Mouse (Mus musculus): ENCODE results near the gene Hdac8. TPM values are rescaled to one million over a fixed set of nuclear protein-coding genes. Genes with fewer than 3 reads are reported as not detected.
A peak's percentile ranks its signal among the peaks of the same experiment; 100 is the strongest.

Hdac8 gene
- 10 to 100 TPM; 17.7 to 24.6 (median 19.8) TPM for total RNA-seq (2022)

DNA sequence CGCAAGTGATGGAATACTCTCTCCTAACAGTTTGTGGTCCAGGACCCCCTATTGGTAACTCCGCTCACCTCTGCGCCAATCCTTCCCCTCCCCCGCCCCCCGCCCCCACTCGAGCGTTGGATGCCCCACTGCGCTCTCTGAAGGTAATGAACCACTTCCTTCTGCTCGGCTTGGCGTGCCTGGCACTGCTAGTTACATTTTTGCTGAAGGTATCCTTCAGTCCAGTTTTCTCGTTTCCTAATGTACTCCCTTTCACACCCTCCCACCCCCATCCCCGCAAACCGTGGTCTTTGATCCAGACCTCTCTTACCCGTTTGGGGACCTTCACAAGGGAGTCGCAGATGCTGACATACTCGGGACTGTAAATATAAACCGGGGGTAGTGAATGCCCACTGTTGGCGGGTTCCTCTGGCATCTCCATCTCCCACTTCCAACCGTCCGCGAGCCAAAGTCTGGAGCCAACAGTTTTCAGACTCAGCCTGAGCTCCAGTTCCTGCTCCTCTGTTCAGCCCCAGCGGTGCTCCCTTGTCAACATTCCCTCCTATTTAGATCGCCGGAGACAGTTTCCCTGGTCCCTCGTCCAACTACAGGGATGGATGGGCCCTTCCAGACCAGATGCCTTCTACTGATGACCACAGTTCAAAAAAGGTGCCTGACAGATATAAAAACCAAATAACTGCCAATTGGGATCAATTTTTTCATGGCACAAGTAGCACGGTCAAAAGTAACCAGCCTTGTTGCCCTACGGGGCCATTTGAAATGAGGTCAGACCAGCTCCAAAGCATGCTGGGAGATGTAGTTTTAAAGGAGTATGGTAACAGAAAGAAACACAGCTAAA is at the start of gene Hdac8:
Hdac8 (minus strand) TSS at position 716 of the 838 bp plus-strand sequence.
- peak; percentile 38 to 44 for DNase-seq (ENCODE audit: low spot score in 2 of 2)

DNA sequence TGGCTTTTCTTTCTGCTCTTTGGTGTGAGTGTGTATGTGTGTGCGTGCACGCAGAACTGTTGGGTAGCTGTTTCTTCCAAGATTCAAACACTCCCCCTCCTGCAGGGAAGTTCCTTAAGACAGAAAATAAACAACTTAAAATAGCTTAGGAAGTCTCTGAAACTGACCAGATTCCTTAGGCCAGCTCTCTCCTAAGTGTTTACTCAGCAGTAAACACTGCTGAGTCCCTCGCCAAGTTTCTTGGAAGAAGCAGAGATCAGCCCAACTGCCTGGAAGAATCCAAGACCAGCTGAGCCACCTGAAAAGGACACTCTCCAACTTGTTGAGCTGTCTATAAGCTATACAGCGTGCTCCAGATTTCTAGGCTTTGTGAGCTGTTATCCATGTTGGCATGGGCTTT is 4.0 kb upstream of the Hdac8 start:
- no peak for DNase-seq (ENCODE audit: low spot score in 2 of 2)

DNA sequence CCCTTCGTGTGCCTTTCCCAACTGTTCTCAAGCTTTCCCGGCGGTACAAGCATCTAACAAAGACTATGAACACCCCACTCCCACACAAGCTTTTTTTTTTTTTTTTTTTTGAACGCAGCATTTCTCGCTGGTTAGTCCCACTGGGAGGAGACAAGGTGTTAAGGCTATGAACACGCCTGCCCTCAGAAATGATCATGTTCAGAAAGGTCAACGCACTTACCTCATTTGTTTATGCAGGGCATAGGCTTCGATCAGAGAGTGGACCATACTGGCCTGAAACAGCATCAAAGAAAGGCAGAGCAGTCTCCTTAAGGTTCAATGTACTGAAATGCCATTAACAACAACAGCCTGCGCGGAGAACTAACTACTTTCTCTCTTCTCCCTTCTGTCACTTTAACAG is 980 bp downstream of the Hdac8 start:
- DNase-seq (ENCODE audit: low spot score in 2 of 2): no peak

DNA sequence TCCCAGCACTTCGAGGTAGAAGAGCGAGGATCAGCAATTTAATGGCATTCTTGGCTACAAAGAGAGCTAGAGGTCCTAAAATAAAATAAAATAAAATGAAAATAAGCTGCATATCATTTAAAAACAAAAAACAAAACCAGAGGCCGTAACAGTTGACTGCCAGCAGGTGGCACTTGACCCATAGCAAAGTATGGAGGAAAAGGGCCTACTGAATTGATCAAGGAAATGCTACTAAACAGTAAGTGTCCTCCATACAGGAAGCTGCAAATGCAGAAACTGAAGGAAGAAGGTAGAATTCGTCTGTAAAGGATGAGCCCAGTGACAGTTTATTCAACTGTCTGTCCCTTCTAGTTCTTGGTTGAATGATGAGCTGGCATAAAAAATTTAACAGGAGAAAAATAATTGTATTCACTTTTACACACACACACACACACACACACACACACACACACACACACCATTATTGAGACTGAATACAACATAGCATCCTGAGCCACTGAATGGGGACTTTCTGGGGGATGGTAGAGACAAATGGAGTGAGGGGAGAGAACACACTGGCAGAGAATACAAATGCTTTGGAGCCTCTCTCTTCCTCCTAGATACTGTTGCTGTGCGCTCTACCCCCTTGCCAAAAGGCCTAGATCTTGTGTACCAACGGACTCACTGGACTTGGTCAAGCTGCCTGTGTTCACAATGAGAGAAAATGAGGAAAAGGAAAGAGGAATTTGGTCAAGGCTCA is 11.0 kb downstream of the Hdac8 start:
- peak in 1 of 2 experiments; percentile 12 for DNase-seq (ENCODE audit: low spot score in 2 of 2)

DNA sequence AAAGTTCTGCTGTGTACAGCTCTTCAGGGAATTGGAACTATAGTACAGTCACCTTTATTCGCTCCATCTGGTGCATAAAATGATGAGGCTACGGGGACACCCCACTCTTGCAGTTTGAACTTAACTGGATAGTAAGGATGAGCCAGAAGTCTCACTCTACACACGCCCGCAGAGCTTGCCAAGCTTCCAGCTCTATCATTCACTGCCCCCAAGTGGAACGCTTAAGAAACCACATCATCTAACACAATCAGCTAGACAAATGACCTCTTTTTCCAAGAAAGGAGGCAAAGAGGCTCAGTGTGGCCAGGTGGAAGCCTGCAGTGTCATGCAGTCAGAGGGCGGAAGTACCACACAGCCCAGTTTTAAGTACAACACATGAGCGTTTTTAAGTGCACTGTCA is 19.6 kb downstream of the Hdac8 start:
- DNase-seq (ENCODE audit: low spot score in 2 of 2): no peak

DNA sequence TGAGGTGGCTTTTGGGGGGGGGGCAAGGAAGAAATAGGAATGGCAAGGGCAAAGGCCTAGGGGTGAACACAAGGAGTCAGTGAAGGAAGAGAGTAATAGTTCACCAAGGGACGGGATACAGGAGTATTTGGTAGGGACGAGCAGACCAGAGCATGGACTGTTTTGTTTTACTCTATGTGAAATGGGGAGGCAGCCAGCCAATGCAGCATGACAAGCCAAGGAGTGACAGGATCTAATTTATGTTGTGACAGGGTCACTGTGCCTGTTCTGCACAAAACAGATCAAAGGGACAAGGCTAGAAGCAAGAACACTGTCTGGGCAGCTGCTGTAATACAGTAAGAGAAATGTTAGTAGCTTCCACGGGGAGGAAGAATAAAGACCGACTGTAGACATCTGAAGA is 25.5 kb downstream of the Hdac8 start:
- no peak for DNase-seq (ENCODE audit: low spot score in 2 of 2)

DNA sequence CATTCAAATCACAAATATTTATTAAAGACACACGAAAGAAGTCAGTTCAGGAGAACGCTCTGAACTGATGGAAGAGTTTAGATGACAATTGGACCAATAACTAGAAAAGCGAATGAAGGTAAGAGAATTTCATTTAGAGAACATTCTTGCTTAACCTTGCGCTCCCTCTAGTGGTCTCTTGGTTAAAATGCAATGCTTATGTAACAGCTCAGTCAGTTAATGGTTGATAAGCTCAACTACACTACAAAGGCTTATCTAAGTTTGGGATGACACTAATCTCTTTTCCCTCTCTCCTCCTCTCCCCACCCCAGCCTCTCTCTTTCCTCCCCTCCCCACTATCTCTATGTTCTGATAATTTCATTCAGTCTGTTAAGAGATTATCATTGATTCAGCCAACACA is 26.2 kb downstream of the Hdac8 start:
- peak in 1 of 2 experiments; percentile 12 for DNase-seq (ENCODE audit: low spot score in 2 of 2)

DNA sequence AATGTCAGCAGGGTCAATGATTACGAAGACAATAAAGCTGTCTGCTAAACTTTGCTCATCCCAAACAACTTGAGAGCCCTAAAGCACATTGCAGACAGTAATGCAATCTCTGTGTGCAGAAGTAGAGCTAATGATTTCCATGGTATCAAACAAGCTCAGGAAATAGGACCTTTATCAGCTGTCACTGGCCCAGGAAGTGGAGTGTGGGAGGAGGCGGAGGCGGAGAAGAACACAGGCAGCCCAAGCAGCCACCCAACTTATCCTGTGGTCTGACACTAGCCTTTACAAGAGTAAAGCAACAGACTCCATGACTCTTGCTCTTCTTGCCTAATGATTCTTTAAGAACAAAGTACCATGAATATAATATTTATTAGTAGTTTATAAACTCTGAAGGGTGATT is 26.7 kb downstream of the Hdac8 start:
- DNase-seq (ENCODE audit: low spot score in 2 of 2): no peak

DNA sequence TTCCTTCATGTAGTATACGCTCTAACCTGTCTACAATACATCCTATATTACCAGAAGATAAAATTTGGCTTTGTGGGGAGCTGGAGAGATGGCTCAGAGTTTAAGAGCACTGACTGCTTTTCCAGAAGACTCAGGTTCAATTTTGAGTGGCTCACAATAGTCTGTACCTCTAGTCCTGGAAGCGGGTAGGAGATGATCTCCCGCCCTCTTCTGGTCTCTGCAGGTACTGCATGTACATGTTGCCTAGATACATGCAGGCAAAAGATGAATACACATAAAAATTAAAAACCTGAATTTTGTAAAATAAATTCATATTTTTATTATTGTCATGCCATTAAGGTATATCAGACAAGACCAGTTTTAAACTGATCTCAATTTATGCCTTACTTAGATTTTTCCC is 28.4 kb downstream of the Hdac8 start:
- DNase-seq (ENCODE audit: low spot score in 2 of 2): peak; percentile 58 to 79

DNA sequence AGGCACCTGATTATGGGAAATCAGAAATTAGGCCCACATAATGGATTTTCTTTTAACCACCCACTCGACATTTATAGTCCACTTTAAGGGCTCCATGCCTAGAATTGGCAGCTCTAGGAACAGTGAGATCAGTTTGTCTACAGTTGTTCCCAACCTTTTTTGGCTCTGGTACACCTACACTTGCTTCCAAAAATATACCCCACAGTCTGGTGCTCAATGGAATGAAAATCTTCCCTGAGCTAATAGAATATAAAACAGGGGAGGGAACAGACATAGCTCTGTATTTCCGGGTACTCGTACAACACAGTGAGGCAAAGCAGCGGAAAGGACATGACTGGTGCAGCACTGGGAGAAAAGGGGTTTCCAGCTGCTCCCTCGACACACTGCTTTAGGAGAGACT is 29.6 kb downstream of the Hdac8 start:
- DNase-seq (ENCODE audit: low spot score in 2 of 2): no peak

DNA sequence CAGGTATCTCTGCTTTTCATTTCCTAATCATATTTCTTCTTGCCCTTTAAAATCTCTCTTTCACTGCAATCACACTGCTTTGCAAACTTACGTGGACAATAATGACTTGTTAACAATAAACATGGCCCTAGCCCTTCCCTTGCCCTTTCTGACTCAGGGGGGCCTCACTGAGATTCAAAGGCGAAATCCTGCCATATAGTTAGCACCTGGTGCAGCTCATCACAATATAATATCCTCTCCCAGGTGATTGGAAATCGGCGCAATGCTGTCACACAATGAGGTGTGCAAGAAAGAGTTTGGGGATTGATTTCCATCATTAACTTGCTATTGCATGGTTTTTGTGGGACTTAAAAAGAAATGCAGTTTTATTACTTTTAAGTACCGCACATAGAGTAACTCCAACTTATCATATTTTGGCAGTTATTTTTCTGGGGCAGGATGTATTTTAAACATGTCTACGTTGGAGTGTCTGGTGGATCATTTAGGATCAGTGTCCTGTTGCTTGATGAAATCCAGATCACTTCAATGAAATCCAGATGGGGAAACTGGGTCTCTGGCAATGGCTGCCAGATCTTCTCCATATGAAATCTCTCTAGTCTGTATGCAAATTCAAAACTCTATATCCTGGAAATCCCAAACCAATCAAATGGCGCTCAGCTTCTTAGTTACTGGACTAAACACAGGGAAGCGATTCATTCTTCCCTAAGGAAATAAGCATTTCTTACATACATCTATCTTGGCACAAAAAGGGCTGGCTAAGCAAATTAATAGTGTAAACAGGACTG is 86.6 kb downstream of the Hdac8 start:
- no peak for DNase-seq (ENCODE audit: low spot score in 2 of 2)

DNA sequence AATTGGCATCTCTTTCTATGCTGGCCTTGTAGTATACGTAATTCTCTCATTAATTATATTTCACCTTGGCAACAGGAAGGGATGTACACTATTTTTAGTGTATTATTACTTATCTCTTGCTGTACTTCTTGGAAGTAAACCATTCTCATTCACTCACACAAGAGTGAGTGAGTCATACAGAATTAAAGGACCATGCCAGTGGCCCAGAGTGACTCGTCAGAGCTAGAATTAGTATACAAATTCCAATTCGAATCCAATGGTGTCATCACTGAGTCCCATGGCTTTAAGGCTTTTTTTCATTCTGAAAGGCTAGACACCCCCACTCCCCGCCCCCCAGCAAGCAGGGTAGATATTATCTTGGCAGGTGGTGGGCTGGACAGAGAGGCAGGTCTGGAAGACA is 88.2 kb downstream of the Hdac8 start:
- DNase-seq (ENCODE audit: low spot score in 2 of 2): no peak

DNA sequence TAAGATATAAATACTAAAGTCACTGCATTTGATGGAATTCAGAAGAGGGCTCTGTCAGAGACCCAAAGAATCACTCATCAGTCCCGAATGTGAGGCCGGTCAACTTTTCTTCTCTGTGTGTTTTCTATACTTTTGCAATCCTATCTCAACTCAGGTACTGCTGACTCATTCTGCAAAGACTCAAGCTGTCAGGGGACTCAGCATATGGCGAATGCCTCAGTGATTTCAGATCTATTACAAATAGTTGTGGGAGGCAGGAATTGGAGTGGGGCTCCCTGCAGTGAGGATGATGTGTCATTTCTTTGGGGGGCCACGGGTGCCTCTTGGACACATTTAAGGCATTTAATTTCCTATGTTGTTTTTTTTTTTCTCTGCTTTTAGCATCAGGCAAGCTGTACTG is 88.8 kb downstream of the Hdac8 start:
- peak; percentile 5 to 24 for DNase-seq (ENCODE audit: low spot score in 2 of 2)

DNA sequence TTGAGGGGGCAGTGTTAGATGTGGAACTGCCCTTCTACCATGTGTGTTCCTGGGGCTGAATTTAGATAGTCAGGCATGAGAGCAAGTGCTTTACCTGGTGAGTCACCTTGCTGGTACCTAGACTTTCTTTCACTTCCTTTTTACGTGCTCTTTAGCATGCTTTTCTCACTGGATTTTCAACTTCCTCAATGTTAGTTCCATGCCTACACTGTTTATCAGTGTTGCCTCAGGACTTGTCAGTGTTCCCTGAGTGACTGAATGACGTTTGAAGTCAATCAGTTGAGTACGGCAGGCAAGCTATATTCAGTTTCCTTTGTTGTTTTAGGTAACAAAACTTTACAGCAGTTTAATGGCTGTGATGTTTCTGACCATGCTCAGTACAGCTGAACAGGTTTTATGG is 120.4 kb downstream of the Hdac8 start:
- no peak for DNase-seq (ENCODE audit: low spot score in 2 of 2)

DNA sequence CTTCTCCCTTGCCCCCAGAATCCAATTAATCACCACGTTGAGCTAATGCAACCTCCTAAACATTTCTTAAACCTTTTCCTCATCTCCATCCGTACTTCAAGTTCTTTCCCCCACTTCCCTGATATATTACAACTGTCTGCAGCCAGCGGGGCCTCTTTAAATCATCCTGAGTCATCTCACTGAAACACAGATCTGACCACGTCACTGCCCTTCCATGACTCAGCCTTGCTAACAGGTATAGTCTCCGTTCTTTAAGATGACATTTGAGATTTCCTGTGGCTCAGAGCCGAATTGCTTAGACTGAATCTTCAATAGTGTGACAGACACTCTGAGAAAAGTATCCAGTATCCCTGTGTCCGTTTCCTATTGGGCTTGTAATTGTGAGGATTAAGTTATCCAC is 122.0 kb downstream of the Hdac8 start:
- no peak for DNase-seq (ENCODE audit: low spot score in 2 of 2)

DNA sequence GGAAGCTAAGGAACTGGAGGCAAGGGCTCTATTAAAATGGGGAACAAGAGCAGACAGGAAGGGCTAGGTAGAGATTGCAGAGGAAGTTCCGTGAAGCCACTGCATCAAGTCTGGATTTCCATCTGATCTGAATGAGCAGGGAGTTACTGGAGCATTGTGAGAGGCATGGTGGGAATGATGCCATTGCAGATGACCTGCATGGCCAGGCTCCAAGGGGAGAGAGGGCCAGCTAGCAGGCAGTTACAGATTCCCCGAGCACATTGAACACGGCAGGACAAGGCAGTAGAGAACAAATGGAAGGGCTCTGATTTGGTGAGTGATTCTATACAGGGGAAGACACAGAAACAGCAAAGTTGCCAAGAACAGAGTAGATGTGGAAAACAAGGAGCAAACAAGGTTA is 138.6 kb downstream of the Hdac8 start:
- no peak for DNase-seq (ENCODE audit: low spot score in 2 of 2)

DNA sequence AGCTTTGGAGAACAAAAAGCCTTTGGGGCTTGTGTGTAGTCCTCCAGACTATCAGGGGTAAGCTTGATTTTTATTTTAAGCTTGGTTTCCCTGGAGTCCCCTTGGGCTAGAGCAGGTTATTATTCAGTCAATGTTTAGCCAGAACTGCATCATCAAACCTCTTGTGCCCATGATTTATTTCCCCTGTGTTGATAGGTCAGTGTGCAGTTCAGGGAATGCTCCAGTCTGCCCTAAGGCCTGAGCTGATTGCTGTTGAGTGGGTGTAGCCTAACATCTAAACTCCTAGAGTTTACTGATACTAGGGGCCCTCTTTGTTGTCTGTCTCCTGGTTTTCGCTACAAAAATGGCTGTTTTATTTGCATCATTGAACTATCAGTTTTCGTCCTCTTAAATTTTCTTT is 142.9 kb downstream of the Hdac8 start:
- no peak for DNase-seq (ENCODE audit: low spot score in 2 of 2)

DNA sequence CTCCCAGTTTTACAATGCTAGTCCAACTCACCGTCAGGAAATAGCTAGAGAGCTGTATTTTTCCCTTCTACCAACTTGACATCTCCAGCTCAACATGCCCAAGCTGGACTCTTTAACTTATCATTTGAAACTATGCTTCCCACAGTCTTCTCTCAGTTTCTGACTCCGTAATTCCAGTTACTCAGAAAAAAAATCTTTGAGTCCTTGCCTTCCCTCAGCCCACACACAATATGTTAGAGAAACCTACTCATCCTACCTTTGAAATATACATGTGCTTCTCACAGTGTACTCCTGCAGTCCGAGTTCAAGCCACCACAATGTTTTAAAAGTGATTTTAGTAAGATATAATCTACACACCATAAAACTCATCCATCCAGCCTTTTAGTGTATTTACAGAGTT is 151.7 kb downstream of the Hdac8 start:
- DNase-seq (ENCODE audit: low spot score in 2 of 2): no peak

DNA sequence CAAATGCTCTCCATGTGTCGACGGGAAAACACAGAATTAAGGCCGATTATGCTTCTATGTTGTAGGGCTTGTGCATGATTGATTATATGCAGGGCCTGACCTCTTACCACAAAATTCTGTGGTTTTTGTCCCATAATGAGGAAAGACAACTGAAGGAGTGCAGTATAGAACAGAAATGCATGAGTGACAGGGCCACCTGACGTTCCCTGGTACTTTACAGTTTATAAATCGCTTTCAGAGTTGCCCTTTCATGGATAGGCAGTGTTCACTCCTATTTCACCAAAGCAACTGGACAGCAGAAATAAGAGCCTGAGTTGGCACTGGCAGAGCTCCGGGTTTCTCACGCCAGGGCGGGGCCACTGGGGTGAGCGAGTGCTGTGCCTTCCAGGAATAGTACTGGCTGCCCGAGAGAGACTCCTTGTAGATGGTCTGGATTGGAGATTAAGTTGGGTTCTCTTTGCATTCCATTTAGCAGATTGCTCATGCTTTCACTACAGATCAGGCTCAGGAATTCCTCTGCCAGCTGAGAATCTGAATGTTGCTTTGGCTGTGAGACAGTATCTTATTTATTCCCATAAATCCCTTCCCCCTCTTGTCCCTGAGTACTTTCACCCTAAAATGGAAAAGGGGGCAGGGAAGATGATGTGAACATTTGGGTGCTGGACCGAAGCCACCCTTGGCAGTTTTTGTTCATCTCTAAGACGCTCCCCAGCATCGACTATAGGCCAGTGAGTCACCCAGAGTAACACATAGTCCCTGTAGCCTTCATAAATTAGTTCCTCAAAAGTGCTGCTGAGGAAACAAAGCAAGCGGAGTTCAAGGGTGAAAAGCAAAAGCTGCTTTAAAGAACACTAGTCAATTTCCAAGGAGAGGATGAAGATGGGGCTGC is 155.1 kb downstream of the Hdac8 start:
- no peak for DNase-seq (ENCODE audit: low spot score in 2 of 2)

DNA sequence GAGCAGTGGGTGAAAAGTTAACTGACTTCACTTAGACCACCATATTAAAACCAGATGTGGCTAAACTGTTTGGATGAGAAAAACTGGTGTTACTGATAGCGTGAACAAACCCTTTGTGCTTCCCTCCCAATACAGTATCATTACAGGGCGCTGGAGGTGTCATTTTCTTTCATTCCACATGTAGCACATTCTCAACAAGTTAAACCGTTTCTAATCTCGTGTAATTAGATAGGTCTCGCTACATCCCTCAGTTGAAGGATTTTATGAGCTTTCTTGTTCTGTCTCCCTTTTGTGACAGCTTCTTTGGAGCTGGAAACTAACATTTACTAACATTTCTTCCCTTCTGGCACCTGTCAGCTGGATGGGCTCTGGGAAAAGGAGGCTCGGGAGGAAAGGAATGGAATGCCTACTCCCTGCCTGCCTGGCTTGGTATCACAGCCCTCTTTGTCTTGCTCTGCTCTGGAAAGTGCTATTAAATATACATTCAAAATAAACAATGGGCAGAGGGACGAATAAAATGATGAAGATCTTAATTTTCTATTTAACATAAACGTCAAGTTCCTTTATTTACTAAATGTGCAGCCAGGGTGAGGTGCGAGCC is 156.2 kb downstream of the Hdac8 start:
- no peak for DNase-seq (ENCODE audit: low spot score in 2 of 2)

DNA sequence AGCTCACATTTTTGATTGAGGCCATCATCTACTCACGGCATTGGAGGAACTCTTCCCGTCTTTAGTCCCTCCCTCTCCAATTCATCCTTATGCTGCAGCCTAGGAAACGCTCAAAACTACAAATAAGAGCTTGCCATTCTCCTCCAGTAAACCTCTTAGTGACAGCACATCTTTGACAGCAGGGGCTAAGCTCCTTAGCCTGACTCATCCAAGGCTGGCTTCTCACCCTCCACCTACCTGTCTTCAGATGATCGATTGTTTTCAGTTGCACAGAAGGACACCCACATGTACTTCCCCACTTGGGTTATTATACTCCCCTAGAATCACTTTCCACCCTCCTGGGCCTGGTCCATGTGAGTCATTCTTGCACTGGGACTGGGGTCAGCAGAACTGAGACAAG is 163.5 kb downstream of the Hdac8 start:
- no peak for DNase-seq (ENCODE audit: low spot score in 2 of 2)

Measured in layer of hippocampus, adult 8-10 months (tissue).